Mouse (Mus musculus) hematopoietic stem cell, adult 5-6 weeks (primary cell): Measurements from ENCODE around the gene Nrf1. TPM values are rescaled to one million over a fixed set of nuclear protein-coding genes. Genes with fewer than 3 reads are reported as not detected.

Experiments used
- ATAC-seq, 2 experiments: fragments of 125-278 bp in 1 of 2; replicated peaks in 1 of 2; 2 replicates each; pipeline ENCODE4 v1.8.0; 2016 to 2017; ENCODE audit warnings: inconsistent platforms in 2 of 2, mild to moderate bottlenecking in 2 of 2, moderate number of reproducible peaks in 2 of 2, low read depth in 1 of 2, moderate TSS enrichment in 1 of 2; ENCODE audit not compliant: low FRiP score in 2 of 2, poor library complexity in 2 of 2, severe bottlenecking in 2 of 2, insufficient read depth in 1 of 2, low TSS enrichment in 1 of 2
- total RNA-seq: library from RNA; stranded (forward); fragments of 172-1452, 232-1000 nt; gene quantifications from 2 replicates; pipeline ENCODE4 v1.2.3, GENCODE M21; 2017

The Nrf1 gene
- total RNA-seq: 76.5 and 82.8 TPM in 2 replicates

GRCm38 (mm10) chr6:30047271-30048162, at the start of gene Nrf1:
Nrf1 (plus strand) TSS chr6:30047988.
- peak; percentile 85 to 86 for ATAC-seq

- no peak for ATAC-seq
These were observed 49.6 kb upstream of the Nrf1 start for GRCm38 (mm10) chr6:29998140-29998539.

- ATAC-seq: no peak
These were observed 49.0 kb upstream of the Nrf1 start for GRCm38 (mm10) chr6:29998771-29999170.

GRCm38 (mm10) chr6:30002628-30003027, 45.2 kb upstream of the Nrf1 start:
- ATAC-seq: no peak

GRCm38 (mm10) chr6:30005851-30006250, 41.9 kb upstream of the Nrf1 start:
- ATAC-seq: no peak

GRCm38 (mm10) chr6:30009204-30009603, 38.6 kb upstream of the Nrf1 start:
- no peak for ATAC-seq

- no peak for ATAC-seq
These were observed 34.3 kb upstream of the Nrf1 start for GRCm38 (mm10) chr6:30013520-30013919.

GRCm38 (mm10) chr6:30014187-30014864, 33.5 kb upstream of the Nrf1 start:
- no peak for ATAC-seq

- no peak for ATAC-seq
These were observed 26.5 kb upstream of the Nrf1 start for GRCm38 (mm10) chr6:30021241-30021640.

GRCm38 (mm10) chr6:30021656-30022055, 26.1 kb upstream of the Nrf1 start:
- ATAC-seq: no peak

GRCm38 (mm10) chr6:30026799-30027198, 21.0 kb upstream of the Nrf1 start:
- no peak for ATAC-seq

- no peak for ATAC-seq
These were observed 19.4 kb upstream of the Nrf1 start for GRCm38 (mm10) chr6:30028358-30028757.

- ATAC-seq: peak; percentile 36 to 65; a peak in 2 of 4 replicates
These were observed 12.7 kb upstream of the Nrf1 start for GRCm38 (mm10) chr6:30035112-30035511.

GRCm38 (mm10) chr6:30041498-30041897, 6.3 kb upstream of the Nrf1 start:
- ATAC-seq: no peak

GRCm38 (mm10) chr6:30042483-30042882, 5.3 kb upstream of the Nrf1 start:
- ATAC-seq: peak; percentile 59 to 79

- no peak for ATAC-seq
These were observed 344 bp downstream of the Nrf1 start for GRCm38 (mm10) chr6:30048163-30048500.

- 0 out of 4 replicates have a peak, but pooled peaks have one; percentile 12 to 15 for ATAC-seq
These were observed 939 bp downstream of the Nrf1 start for GRCm38 (mm10) chr6:30048501-30049353.

- peak; percentile 36 to 54; a peak in 2 of 4 replicates for ATAC-seq
These were observed 5.3 kb downstream of the Nrf1 start for GRCm38 (mm10) chr6:30053116-30053515.
